Mouse (Mus musculus) B cell, adult 2 months (primary cell): ENCODE results near the gene 4933407L21Rik.

Source experiments
- DNase-seq, 2 experiments: peaks; one replicate each; pipeline ENCODE4 v3.0.0; 2022

The 4933407L21Rik gene

DNA sequence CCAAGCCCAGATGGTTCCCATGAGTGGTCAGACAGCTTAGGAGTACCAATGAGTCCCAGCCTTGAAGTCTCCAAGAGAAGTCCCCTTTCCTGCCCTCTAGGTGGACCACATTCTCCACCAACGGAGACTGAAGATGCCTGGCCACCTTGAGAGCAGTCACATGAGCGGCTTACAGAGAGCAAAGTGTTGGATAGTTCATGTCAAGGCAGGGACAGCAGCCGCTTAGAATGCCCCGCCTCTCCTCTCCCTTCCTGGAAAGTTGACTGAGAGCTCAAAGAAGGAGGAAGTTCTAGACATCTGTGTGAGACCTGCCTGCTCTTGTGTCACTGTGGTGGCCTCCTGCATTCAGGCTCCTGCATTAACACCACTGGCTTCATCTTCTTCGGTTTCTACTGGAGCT lies 32.6 kb downstream of the 4933407L21Rik start, which contains the start of gene Gpr55:
Gene Gpr55 (minus strand): TSS at position 135 of the 400 bp plus-strand sequence.
- peak; percentile 42 to 48 for DNase-seq

DNA sequence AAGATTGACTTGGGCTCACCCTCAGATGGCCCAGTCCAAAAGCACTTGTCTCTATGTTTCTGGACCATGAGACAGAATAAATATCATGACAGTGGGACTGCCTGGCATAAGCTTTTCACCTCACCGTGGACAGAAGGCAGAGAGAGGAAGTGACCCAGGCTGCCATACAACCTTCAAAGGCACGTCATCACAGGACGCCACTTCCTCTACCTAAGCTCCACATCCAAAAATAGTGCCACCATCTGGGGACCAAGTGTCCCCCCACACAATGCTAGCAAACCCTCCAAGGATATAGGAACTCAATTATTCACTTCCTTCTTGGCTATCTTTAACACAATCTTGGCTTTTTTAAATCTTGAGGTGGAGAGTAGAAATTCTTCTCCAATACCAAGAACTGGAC lies 33.8 kb downstream of the 4933407L21Rik start:
- DNase-seq = peak; percentile 54 to 58

DNA sequence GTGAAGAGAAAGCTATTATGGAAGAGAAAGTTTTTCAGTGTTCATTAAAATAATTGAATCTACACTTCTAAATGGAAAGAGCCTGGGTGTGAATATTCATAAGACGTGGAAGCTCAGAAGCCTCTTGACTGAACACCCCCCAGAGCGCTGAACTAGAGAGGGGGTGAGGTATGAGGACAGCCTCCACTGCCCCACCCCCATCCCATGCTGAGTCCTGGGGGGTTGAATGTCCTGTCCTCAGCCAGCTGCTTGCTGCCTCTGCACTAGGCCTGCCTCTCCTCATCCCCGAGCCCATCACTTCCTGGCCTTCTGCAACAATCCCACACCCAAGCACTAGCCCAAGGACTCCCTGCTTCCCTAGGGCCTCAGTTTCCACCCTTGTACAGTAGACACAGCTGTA lies 37.6 kb downstream of the 4933407L21Rik start:
- DNase-seq = no peak

DNA sequence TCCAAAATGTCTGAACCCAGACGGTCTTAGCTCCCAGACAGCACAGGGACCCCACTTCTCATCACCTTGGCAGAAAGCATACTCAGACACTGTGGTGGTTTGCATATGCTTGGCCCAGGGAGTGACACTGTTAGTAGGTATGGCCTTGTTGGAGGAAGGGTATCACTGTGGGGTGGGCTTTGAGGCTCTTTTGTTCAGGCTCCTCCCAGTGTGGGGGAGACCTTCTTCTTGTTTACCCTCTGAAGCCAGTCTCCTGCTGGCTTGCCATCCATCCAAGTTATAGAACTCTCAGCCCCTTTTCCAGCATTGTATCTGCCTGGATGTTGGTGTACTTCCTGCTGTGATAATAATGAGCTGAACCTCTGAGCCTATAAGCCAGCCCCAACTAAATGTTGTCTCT lies 40.8 kb downstream of the 4933407L21Rik start:
- DNase-seq = no peak

DNA sequence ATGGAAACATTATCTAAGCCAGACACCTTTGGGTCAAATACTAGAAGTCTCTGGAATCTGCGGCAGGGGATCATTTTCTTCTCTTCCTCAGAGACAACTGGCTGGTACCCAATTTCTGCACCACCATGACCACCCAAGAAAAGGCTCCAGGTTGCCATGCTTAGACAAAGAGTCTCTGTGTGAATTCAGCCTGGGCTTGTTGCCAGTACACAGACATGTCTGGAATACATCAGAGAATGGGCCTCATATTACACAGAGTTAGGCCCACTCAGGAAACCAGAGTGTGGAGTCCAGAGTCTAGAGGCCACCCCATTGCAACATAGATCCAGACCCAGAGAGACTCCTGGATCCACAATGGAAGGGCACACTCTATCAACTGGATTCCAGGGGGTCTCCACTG lies 41.2 kb downstream of the 4933407L21Rik start:
- no peak for DNase-seq

DNA sequence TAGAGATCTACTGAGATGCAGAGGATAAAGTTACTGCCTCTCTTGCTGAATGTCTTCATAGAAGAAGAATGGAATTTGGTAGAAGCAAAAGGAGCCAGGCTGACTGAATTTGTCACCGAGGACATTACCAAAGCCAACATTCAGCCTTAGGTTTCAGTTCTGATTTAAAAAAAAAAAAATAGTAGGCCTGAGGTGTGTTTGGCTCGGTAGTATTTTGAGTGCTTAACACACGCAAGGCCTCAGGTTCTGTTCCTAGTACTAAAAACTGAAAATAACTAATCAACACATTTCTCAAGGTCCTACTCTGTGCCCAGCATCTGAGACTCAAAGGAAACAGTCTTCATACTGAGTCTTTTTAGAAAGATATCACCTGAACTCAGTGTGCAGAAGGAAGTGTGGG lies 42.8 kb downstream of the 4933407L21Rik start:
- DNase-seq = no peak

DNA sequence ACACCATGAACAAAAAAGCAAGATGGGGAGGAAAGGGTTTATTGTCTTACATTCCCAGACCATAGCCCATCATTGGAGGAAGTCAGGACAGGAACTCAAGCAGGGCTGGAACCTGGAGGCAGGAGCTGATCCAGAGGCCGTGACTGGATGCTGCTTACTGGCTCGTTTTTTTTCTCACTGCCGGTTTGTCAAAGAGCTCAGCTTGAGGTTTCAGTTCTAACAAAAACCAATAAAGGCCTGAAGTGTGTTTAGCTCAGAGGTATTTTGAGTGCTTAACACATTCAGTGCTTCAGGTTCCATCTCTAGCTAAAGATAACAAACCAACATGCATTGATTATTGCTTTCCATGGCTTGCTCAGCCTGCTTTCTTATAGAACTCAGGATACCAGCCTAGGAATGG lies 44.1 kb downstream of the 4933407L21Rik start:
- no peak for DNase-seq

DNA sequence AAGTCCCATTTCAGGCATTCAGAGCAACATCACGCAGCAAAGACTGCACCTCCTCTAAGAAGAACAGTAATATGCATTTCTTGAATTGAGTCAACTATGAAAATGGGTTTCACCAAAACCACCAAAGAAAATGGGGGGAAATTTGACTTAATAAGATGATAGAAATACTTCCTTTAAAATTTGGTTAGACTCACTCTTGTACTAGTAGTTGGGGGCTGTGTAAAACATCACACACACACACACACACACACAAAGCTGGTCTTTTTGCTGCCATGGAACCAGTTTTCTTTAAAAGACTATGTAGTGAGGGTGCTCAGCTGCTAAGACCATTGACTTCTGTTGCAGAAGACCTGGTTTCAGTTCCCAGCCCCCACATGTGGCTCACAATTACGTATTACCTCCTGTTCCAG lies 45.2 kb downstream of the 4933407L21Rik start:
- no peak for DNase-seq

DNA sequence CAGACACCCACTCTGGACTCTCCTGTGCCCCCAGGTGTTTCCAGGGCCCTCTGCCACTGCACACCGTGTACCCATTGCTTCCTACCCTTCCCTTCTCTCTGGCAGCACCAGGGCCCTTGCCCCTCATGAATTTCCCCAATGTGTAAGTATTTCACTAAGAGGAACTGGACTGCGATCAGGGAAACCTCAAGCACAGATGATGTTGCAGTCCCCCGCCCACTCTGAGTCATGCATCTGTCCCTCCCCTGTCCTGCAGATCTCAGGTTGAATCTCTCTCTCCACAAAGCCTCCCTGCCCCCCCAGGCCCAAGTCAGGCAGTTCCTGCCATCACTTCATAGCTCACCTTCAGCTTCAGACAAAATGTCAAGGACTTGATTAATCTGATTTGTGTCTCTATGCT lies 49.4 kb downstream of the 4933407L21Rik start:
- peak; percentile 45 to 56 for DNase-seq

DNA sequence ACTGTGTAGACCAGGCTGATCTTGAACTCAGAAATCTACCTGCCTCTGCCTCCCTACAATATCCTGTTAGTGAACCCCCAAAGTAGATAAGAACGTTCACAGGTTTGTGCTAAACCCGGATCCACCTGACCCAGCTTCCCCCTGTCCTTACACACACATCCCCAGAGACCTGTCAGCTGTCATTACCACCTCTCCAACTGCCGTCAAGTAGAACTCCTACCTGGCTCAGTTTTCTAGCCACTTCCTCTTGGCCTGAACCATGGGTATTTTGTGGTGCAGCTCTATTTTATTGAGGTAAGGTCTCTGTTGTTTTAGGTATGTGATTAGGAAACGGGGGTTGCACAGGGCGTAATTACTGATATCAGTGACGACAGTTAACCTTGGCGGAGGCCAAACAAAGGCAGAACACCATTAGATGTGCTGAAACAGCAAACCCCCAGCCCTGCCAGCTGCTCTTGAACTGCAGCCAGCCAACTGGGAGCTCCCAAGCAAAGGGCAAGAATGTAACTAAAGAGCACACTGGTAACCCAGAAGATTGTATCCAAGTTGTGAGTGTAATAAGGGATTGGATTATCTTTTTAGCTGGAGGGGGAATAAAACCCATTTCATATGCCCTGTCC lies 53.6 kb downstream of the 4933407L21Rik start:
- peak; percentile 58 to 66 for DNase-seq

DNA sequence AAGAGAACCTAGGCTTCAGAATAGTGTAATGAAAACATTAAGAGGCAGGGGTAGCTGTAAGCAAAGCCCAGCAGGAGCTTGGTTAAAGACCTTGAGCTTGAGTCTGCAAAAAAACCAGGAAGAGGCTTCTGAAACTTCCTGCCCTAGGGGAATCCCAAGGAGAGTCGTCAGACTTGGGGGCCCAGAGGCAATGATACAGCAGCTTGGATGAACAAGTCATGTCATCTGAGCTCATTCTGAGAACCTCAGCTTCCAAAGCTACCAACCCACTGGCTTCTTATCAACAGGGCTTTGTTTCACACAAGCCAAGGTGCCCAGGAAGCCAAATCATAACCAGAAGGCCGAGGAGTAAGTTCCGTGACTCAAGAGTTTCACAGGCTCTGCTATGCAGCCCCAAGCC lies 57.5 kb downstream of the 4933407L21Rik start:
- DNase-seq = no peak

DNA sequence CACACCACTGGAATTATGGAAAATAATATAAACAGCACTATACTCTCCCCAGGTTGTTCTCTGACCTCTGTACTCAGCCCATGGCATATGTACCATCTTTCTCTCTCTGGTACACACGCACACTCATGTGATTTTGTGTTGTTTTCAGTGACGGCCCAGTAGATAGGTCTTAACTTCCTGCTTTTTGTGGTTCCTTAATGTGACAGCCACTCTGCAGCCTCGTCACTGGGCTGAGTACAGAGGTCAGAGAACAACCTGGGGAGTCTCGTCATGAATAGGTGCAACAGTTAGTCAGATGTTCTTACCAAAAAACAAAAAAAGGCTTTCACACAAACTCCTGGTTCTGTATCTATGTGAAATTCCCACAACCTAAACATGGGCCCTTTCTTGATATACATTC lies 60.1 kb downstream of the 4933407L21Rik start:
- DNase-seq = peak; percentile 38 to 46

DNA sequence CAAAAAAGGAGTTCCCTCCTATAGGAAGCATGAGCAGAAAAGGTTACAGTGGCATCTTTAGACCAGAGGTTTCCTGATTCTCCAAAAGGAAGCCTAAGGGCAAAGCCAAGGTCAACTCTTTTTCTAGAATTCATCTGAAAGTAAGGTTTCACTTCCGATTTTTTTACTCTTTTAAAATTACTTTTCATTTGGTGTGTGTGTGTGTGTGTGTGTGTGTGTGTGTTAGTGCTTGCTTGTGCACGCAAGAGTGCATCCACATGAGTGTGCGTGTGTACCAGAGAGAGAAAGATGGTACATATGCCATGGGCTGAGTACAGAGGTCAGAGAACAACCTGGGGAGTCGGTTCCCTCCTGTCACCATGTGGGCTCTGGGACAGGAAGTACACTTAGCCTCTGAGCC lies 60.6 kb downstream of the 4933407L21Rik start:
- DNase-seq = peak; percentile 36 to 45
